Mouse (Mus musculus) cerebellum, adult 18-20 months (tissue): ENCODE measurements around the gene Vsnl1.

ENCODE experiments used
- DNase-seq, 2 experiments: peaks; one replicate each; pipeline ENCODE4 v3.0.0; 2021

The Vsnl1 gene

GRCm38 (mm10) chr12:11436497-11437265, at the start of gene Vsnl1:
Gene Vsnl1, minus strand, starts transcription at chr12:11436613.
- DNase-seq = peak; percentile 90 to 96

GRCm38 (mm10) chr12:11456632-11457031, 20.2 kb upstream of the Vsnl1 start:
- DNase-seq = no peak

GRCm38 (mm10) chr12:11456213-11456612, 19.8 kb upstream of the Vsnl1 start:
- DNase-seq = no peak

- peak; percentile 97 to 99 for DNase-seq
Measured at GRCm38 (mm10) chr12:11455549-11456194, 19.3 kb upstream of the Vsnl1 start, which contains the start of gene Rad51ap2. Gene Rad51ap2, plus strand, starts transcription at chr12:11456079.

- DNase-seq = no peak
Measured at GRCm38 (mm10) chr12:11454146-11454545, 17.7 kb upstream of the Vsnl1 start.

- DNase-seq = peak; percentile 43 to 67
Measured at GRCm38 (mm10) chr12:11437907-11438447, 1.6 kb upstream of the Vsnl1 start.

GRCm38 (mm10) chr12:11437266-11437906, 973 bp upstream of the Vsnl1 start:
- peak; percentile 93 to 96 for DNase-seq

GRCm38 (mm10) chr12:11436023-11436350, 426 bp downstream of the Vsnl1 start:
- peak in 1 of 2 experiments; percentile 55 for DNase-seq

GRCm38 (mm10) chr12:11435246-11436022, 979 bp downstream of the Vsnl1 start:
- DNase-seq = peak; percentile 37 to 49

GRCm38 (mm10) chr12:11434446-11434845, 2.0 kb downstream of the Vsnl1 start:
- DNase-seq = peak; percentile 32 to 53

- DNase-seq = peak; percentile 53 to 59
Measured at GRCm38 (mm10) chr12:11433716-11434115, 2.7 kb downstream of the Vsnl1 start.

- DNase-seq = no peak
Measured at GRCm38 (mm10) chr12:11433126-11433525, 3.3 kb downstream of the Vsnl1 start.

- no peak for DNase-seq
Measured at GRCm38 (mm10) chr12:11427396-11427795, 9.0 kb downstream of the Vsnl1 start.

- peak; percentile 46 to 53 for DNase-seq
Measured at GRCm38 (mm10) chr12:11418112-11418511, 18.3 kb downstream of the Vsnl1 start.

GRCm38 (mm10) chr12:11407679-11408078, 28.7 kb downstream of the Vsnl1 start:
- DNase-seq = peak; percentile 64 to 65

- peak; percentile 79 to 88 for DNase-seq
Measured at GRCm38 (mm10) chr12:11398791-11399190, 37.6 kb downstream of the Vsnl1 start.

GRCm38 (mm10) chr12:11397029-11397428, 39.4 kb downstream of the Vsnl1 start:
- DNase-seq = no peak

GRCm38 (mm10) chr12:11395470-11395869, 40.9 kb downstream of the Vsnl1 start:
- DNase-seq = peak; percentile 91

- no peak for DNase-seq
Measured at GRCm38 (mm10) chr12:11392525-11392924, 43.9 kb downstream of the Vsnl1 start.

- DNase-seq = peak; percentile 69 to 80
Measured at GRCm38 (mm10) chr12:11391244-11391949, 45.0 kb downstream of the Vsnl1 start.

- no peak for DNase-seq
Measured at GRCm38 (mm10) chr12:11389141-11389540, 47.3 kb downstream of the Vsnl1 start.

- no peak for DNase-seq
Measured at GRCm38 (mm10) chr12:11384754-11385153, 51.7 kb downstream of the Vsnl1 start.
